Mouse (Mus musculus) stomach, postnatal 0 days (tissue): ENCODE measurements around the gene Abtb2.

ENCODE experiments used
- CTCF ChIP-seq: IDR thresholded peaks from 2 replicates; pipeline ENCODE4 v1.5.1; 2016; ENCODE audit warnings: antibody characterized with exemption, low read depth, mild to moderate bottlenecking, moderate library complexity
- EP300 ChIP-seq: optimal IDR thresholded peaks from 2 replicates; pipeline ENCODE3; 2016; ENCODE audit warnings: antibody characterized with exemption

DNA sequence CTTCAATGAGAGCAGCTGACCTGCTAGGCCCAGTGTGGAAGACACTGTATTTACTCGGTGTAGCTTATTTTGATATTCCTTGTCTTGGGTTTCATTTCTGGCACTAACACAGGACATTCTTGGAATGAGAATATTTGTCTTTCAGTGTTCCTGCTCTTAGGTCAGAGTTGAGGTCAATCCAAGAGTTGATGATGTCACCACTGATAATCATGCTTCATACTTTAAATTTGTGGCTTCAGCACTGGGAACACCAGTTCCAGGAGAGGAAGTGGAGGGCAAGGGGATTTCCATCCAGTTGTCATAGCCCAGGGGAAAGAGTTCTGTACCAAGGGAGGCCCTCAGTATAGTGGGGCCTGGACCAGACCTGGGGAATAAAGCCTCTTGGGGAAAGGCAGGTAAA, 3.6 kb downstream of the Abtb2 start:
- TF ChIP-seq CTCF = no peak
- TF ChIP-seq EP300 = no peak
